Mouse (Mus musculus): ENCODE data around the gene Gdap1l1.

GRCm38 (mm10) chr2:163438246-163438618, at the start of gene Gdap1l1:
- TF ChIP-seq TAL1 (conservative IDR thresholded peaks at IDR 0.05; ENCODE audit: low read depth, low read length) (no peak), CTCF (IDR thresholded peaks at IDR 0.05; ENCODE audit: low read depth, low read length) (no peak)
